Mouse (Mus musculus) neural tube, embryonic 10.5 days (tissue): ENCODE measurements around the gene Pramef20.
A peak's percentile ranks its signal among the peaks of the same experiment; 100 is the strongest.
"Not testable (repeated sequence)": the region's sequence is repeated elsewhere in the genome, so short reads cannot be mapped to it uniquely, and the experiment has no call there.

ENCODE experiments used
- DNase-seq: peaks from one replicate; pipeline ENCODE4 v3.0.0-alpha.2; 2017; ENCODE audit warnings: low spot score; ENCODE audit errors: extremely low spot score

Gene Pramef20

DNA sequence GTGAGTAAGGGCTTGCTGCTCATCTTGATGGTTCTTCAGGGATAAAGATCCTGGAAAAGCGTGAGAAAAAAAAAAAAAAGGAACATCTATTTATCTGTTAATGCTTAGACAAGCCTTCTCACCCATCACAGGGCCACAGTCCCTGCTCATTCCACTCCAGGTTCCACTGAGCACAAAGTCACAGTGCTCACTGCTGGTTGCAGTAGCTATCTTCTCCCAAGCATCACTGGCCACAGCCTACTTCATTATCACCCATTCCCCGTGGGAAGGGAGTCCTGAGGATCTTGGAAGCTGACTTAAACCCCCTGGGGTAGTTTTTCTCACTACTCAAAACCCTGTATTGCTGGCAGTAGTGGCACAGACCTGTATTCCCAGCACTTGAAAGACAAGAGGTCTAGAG is at the start of gene Pramef20:
Gene Pramef20, minus strand, starts transcription at position 23 of the 400 bp plus-strand sequence.
- no peak for DNase-seq

DNA sequence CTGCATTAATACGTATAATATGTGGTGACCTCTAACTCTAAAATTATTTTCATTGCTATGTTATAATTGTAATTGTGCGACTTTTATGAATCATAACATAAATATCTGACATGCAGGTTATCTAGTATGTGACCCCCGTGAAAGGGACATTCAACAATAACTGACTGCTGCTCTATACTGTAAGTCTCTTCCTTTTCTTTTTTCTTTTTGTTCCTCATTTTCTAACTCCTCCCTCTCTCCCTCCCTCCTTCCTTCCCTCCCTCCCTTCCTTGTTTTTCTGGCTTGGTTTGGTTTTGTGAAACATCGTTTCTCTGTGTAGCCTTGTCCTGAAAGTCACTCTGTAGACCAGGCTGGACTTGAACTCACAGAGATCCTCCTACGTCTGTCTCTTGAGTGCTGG is 46.9 kb upstream of the Pramef20 start:
- DNase-seq, result no peak

GRCm38 (mm10) chr4:144420644-144421043 is 42.9 kb upstream of the Pramef20 start:
- DNase-seq, result no peak

- DNase-seq, result no peak
These were observed 30.6 kb upstream of the Pramef20 start, which contains the start of gene Pramef12 for GRCm38 (mm10) chr4:144408290-144408689. Gene Pramef12 (minus strand): TSS chr4:144408464.

DNA sequence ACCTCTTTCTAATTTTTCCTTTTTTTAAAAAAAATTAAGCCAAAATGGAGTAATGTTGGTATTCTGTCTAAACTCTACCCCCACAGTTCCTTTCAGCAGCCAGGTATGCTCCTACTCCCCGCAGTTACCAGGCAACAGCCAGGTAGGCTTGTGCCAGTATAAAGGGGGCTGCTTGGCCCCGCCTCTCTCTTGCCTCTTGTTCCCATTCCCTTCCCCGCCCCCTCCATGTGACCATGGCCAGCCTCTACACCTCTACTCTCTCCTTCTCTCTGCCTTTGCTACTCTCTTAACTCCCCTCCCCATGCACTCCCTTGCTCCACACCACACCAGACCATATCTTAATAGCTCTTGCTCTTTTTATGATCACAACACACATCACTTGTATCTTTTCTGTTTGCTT is 28.5 kb upstream of the Pramef20 start:
- DNase-seq, result no peak

- peak; percentile 33 for DNase-seq
These were observed 26.8 kb upstream of the Pramef20 start for GRCm38 (mm10) chr4:144404456-144405086.

DNA sequence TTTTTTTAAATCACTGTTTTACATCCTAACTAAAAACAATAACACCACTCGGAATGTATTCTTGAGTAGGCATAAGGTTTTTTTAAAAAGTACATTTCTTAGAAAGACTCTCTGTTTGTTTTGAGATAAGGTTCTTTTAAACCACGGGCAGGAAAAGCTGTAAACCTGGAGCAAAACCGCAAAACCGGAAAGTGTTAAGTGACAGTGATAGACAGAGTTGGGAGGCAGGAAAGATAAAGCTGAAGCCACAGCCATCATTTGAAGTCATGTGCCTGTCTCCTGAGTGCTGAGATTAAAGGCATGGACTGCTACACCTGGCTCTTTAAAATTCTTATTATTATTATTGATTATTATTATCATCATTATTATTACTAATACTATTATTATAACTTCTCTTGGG is 25.0 kb upstream of the Pramef20 start:
- DNase-seq, result no peak

GRCm38 (mm10) chr4:144396316-144396715 is 18.6 kb upstream of the Pramef20 start:
- DNase-seq, result no peak

- not testable (repeated sequence) for DNase-seq
These were observed 20.1 kb downstream of the Pramef20 start, which contains the start of gene Gm13119 for GRCm38 (mm10) chr4:144357642-144358041. Gene Gm13119 (plus strand): TSS chr4:144357942.

DNA sequence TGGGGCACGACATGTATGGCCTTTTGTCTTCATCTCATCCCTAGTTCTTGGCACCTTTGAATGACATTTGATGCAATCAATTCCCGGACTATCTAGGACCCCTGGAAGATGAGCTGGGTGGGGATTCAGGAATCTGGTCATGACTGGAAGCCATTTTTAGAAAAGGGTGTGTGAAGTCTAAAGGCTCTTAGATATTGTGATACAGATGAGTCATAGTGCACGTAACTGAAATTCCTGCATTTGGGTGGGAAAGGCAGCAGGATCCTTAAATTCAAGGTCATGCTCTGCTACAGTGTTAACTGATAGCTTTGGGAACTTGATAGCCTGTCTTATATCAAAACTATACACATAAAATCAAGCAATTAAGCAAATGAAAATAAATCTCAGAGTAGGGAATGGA is 41.9 kb downstream of the Pramef20 start:
- not testable (repeated sequence) for DNase-seq

- DNase-seq, result not testable (repeated sequence)
These were observed 47.8 kb downstream of the Pramef20 start, which contains the start of gene Gm13128 for GRCm38 (mm10) chr4:144329949-144330348. Gene Gm13128 (plus strand): TSS chr4:144330249.
